Mouse (Mus musculus) brain, embryonic 14.5 days (tissue): Measurements from ENCODE around the gene Trp73.

Experiments used
- CTCF ChIP-seq: fragments of 200-500 bp; IDR thresholded peaks from 2 replicates; pipeline ENCODE4 v1.5.1; 2012; ENCODE audit warnings: inconsistent platforms, mild to moderate bottlenecking, moderate library complexity, borderline replicate concordance; ENCODE audit not compliant: insufficient read depth, insufficient read length; ENCODE audit errors: extremely low read depth
- POLR2A ChIP-seq: fragments of 200-500 bp; IDR thresholded peaks from 2 replicates; pipeline ENCODE4 v1.6.1; 2012; ENCODE audit warnings: mild to moderate bottlenecking, inconsistent platforms, borderline replicate concordance; ENCODE audit not compliant: poor library complexity, insufficient read depth, insufficient read length, severe bottlenecking; ENCODE audit errors: extremely low read depth

DNA sequence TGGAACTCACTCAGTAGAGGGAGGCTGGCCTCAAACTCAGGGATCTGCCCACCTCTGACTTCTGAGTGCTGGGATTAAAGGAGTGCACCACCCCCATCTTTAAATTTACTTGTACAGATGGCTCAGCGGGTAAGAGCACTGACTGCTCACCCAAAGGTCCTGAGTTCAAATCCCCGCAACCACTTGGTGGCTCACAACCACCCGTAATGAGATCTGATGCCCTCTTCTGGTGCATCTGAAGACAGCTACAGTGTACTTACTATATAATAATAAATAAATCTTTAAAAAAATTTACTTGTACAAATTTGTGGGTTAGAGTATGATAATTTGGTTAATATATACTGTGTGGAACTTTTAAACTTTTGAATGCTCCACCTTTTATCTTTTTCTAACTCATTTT is 4.7 kb upstream of the Trp73 start:
- TF ChIP-seq CTCF (no peak), POLR2A (no peak)
